Mouse (Mus musculus) liver, adult 2 months (tissue): ENCODE results near the gene Mfap3.
"Not testable (repeated sequence)": the region's sequence is repeated elsewhere in the genome, so short reads cannot be mapped to it uniquely, and the experiment has no call there.

Experiments
- CTCF ChIP-seq: fragments of 200-500 bp; IDR thresholded peaks from 2 replicates; pipeline ENCODE4 v1.5.1; 2011; ENCODE audit warnings: low read depth, low read length, control low read depth
- POLR2A ChIP-seq: fragments of 200-500 bp; IDR thresholded peaks from 2 replicates; pipeline ENCODE4 v1.6.1; 2011; ENCODE audit warnings: low read length, control low read depth; ENCODE audit not compliant: insufficient read depth; ENCODE audit errors: extremely low read depth

DNA sequence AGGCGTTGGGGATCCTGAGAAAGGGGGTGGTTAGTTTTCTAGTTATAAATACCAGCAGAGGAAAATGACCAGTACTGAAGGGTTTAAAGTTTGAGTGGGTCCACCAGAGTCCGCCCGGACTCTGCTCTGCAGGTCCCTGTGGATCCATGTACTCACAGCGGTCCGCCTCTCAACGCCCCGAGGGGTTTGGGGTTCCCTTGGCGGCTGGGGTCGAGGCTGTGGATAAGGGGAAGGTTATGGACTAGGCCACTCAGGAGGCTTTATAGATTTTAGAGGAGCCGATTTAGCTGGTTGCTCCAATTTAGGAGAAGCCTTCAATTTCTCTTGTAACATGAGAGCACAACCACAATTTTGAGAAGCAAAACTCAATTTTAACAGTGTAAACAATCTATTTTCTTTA is 39.5 kb downstream of the Mfap3 start:
- not testable (repeated sequence) for TF ChIP-seq CTCF, POLR2A
